Mouse (Mus musculus) B cell, adult 67 days (primary cell): ENCODE results near the gene Slc6a16. TPM values are rescaled to one million over a fixed set of nuclear protein-coding genes. Genes with fewer than 3 reads are reported as not detected.

Source experiments
- total RNA-seq, 2 experiments: library from RNA; stranded (reverse); gene quantifications; 4 replicates each; pipeline ENCODE4 v1.2.4; 2023

Slc6a16 gene
- not detected for total RNA-seq

GRCm38 (mm10) chr7:45240633-45241388 lies at the start of gene Slc6a16:
Gene Slc6a16, plus strand, starts transcription at chr7:45241085.

GRCm38 (mm10) chr7:45204380-45205143 lies 36.3 kb upstream of the Slc6a16 start, which contains the start of gene Ccdc155:
Gene Ccdc155, minus strand, starts transcription at chr7:45204892.

GRCm38 (mm10) chr7:45211851-45212251 lies 29.0 kb upstream of the Slc6a16 start, which contains the start of gene Dkkl1:
Gene Dkkl1, minus strand, starts transcription at chr7:45212147.

GRCm38 (mm10) chr7:45215673-45216441 lies 25.0 kb upstream of the Slc6a16 start, which contains the start of gene Tead2:
Gene Tead2, plus strand, starts transcription at chr7:45215753.

GRCm38 (mm10) chr7:45238723-45239496 lies 2.0 kb upstream of the Slc6a16 start, which contains the start of gene Cd37:
Gene Cd37, minus strand, starts transcription at chr7:45239115.

GRCm38 (mm10) chr7:45277136-45277760 lies 36.4 kb downstream of the Slc6a16 start, which contains the start of gene Slc6a21:
Gene Slc6a21, plus strand, starts transcription at chr7:45277513.

Other genes with a start within 250 kb of the Slc6a16 start
- gene Irf3, start 243.4 kb upstream of the Slc6a16 start, total RNA-seq, result 100 to 1,000 TPM; 195 TPM
- 10 to 100 TPM; 35.3 to 36.9 TPM for gene Bcl2l12, start 242.4 kb upstream of the Slc6a16 start, total RNA-seq
- 100 to 1,000 TPM; 100 to 104 TPM for gene Scaf1, start 224.7 kb upstream of the Slc6a16 start, total RNA-seq
- 10 to 100 TPM; 20.1 to 20.2 TPM for gene Rras, start 223.1 kb upstream of the Slc6a16 start, total RNA-seq
- 10 to 100 TPM; 77.6 to 78.0 TPM for gene Prr12, start 188.2 kb upstream of the Slc6a16 start, total RNA-seq
- 10 to 100 TPM; 65.6 to 78.2 TPM for gene Nosip, start 178.7 kb upstream of the Slc6a16 start, total RNA-seq
- gene Prrg2, start 178.4 kb upstream of the Slc6a16 start, total RNA-seq, result 1 to 10 TPM; 2.9 to 3.9 TPM
- 1 to 10 TPM; 3.6 to 6.8 TPM for gene Rcn3, start 148.9 kb upstream of the Slc6a16 start, total RNA-seq
- gene Fcgrt, start 137.2 kb upstream of the Slc6a16 start, total RNA-seq, result 10 to 100 TPM; 29.9 to 39.6 TPM
- gene Rps11, start 116.6 kb upstream of the Slc6a16 start, total RNA-seq, result 1,000 to 10,000 TPM; 2,440 to 2,508 TPM
- gene Rpl13a, start 112.3 kb upstream of the Slc6a16 start, total RNA-seq, result 1,000 to 10,000 TPM; 4,339 to 4,395 TPM
- not detected for gene Gm45713, start 104.9 kb upstream of the Slc6a16 start, total RNA-seq
- gene Flt3l, start 104.7 kb upstream of the Slc6a16 start, total RNA-seq, result 10 to 100 TPM; 77.8 to 83.8 TPM
- gene Pih1d1, start 86.8 kb upstream of the Slc6a16 start, total RNA-seq, result 10 to 100 TPM; 40.5 to 51.7 TPM
- 100 to 1,000 TPM; 128 to 137 TPM for gene Aldh16a1, start 86.5 kb upstream of the Slc6a16 start, total RNA-seq
- gene Slc17a7, start 77.1 kb upstream of the Slc6a16 start, total RNA-seq, result not detected
- not detected for gene Gfy, start 61.5 kb upstream of the Slc6a16 start, total RNA-seq
- not detected for gene Pth2, start 60.1 kb upstream of the Slc6a16 start, total RNA-seq
- gene Ccdc155, start 36.2 kb upstream of the Slc6a16 start, total RNA-seq, result 1 to 10 TPM in 1 of 2 experiments, under 1 TPM in 1; 0.46 to 1.1 TPM
- 1 to 10 TPM in 1 of 2 experiments, under 1 TPM in 1; 0.83 to 2.3 TPM for gene Dkkl1, start 28.9 kb upstream of the Slc6a16 start, total RNA-seq
- gene Tead2, start 25.3 kb upstream of the Slc6a16 start, total RNA-seq, result not detected
- 1,000 to 10,000 TPM; 1,836 to 1,886 TPM for gene Cd37, start 2.0 kb upstream of the Slc6a16 start, total RNA-seq
- gene Slc6a21, start 36.4 kb downstream of the Slc6a16 start, total RNA-seq, result 1 to 10 TPM; 1.1 to 1.9 TPM
- 10 to 100 TPM in 1 of 2 experiments, 1 to 10 TPM in 1; 8.6 to 16.3 TPM for gene Trpm4, start 92.7 kb downstream of the Slc6a16 start, total RNA-seq
- not detected for gene Hrc, start 94.2 kb downstream of the Slc6a16 start, total RNA-seq
- gene Ppfia3, start 125.9 kb downstream of the Slc6a16 start, total RNA-seq, result under 1 TPM in 1 of 2 experiments, not detected in 1; 0.17 TPM
- gene Lin7b, start 129.5 kb downstream of the Slc6a16 start, total RNA-seq, result 1 to 10 TPM; 1.2 to 1.5 TPM
- gene Snrnp70, start 154.7 kb downstream of the Slc6a16 start, total RNA-seq, result 100 to 1,000 TPM; 614 to 615 TPM
- gene Kcna7, start 164.6 kb downstream of the Slc6a16 start, total RNA-seq, result not detected
- gene Ntf5, start 172.6 kb downstream of the Slc6a16 start, total RNA-seq, result not detected
- not detected for gene Lhb, start 179.7 kb downstream of the Slc6a16 start, total RNA-seq
- gene Gys1, start 193.8 kb downstream of the Slc6a16 start, total RNA-seq, result 10 to 100 TPM; 21.3 to 24.4 TPM
- 10 to 100 TPM; 48.0 to 56.3 TPM for gene Ruvbl2, start 197.0 kb downstream of the Slc6a16 start, total RNA-seq
- 100 to 1,000 TPM; 609 to 629 TPM for gene Ftl1, start 218.8 kb downstream of the Slc6a16 start, total RNA-seq
- 100 to 1,000 TPM; 113 to 118 TPM for gene Bax, start 225.8 kb downstream of the Slc6a16 start, total RNA-seq
- not detected for gene Tulp2, start 240.8 kb downstream of the Slc6a16 start, total RNA-seq
- gene Gm45808, start 245.7 kb downstream of the Slc6a16 start, total RNA-seq, result 1 to 10 TPM in 1 of 2 experiments, not detected in 1; 3.7 TPM
- gene Dhdh, start 247.7 kb downstream of the Slc6a16 start, total RNA-seq, result 1 to 10 TPM; 3.3 to 5.3 TPM